Mouse (Mus musculus) adrenal gland, adult 2 months (tissue): ENCODE measurements around the gene Nfkbiz. TPM values are rescaled to one million over a fixed set of nuclear protein-coding genes. Genes with fewer than 3 reads are reported as not detected.

Source experiments
- DNase-seq: peaks from one replicate; pipeline ENCODE4 v3.0.0; 2021
- polyA plus RNA-seq: library from polyadenylated mRNA; depleted of rRNA; stranded (reverse); fragments of >200 nt; gene quantifications from 2 replicates; pipeline ENCODE4 v1.2.3, GENCODE M21; 2012; rRNA removed
- total RNA-seq, 2 experiments: library from RNA; stranded (reverse); gene quantifications; 2 replicates each; pipeline ENCODE4 v1.2.3; 2021

Nfkbiz gene
- total and polyA plus RNA-seq, 3 experiments: 4.8 to 6.0 (median 5.3) TPM

GRCm38 (mm10) chr16:55807505-55807932 is 31.2 kb downstream of the Nfkbiz start:
- DNase-seq: no peak

GRCm38 (mm10) chr16:55804799-55805198 is 33.9 kb downstream of the Nfkbiz start:
- DNase-seq: no peak

GRCm38 (mm10) chr16:55801629-55802028 is 37.1 kb downstream of the Nfkbiz start:
- DNase-seq: no peak

- DNase-seq: peak; percentile 25
These were observed 39.9 kb downstream of the Nfkbiz start for GRCm38 (mm10) chr16:55798845-55799244.

GRCm38 (mm10) chr16:55790326-55790725 is 48.4 kb downstream of the Nfkbiz start:
- DNase-seq: no peak

GRCm38 (mm10) chr16:55789291-55789690 is 49.4 kb downstream of the Nfkbiz start:
- no peak for DNase-seq

- DNase-seq: no peak
These were observed 50.0 kb downstream of the Nfkbiz start for GRCm38 (mm10) chr16:55788671-55789070.

- no peak for DNase-seq
These were observed 51.2 kb downstream of the Nfkbiz start for GRCm38 (mm10) chr16:55787385-55788072.

- no peak for DNase-seq
These were observed 54.3 kb downstream of the Nfkbiz start for GRCm38 (mm10) chr16:55784379-55784778.

GRCm38 (mm10) chr16:55783923-55784322 is 54.8 kb downstream of the Nfkbiz start:
- DNase-seq: no peak

GRCm38 (mm10) chr16:55782911-55783310 is 55.8 kb downstream of the Nfkbiz start:
- DNase-seq: no peak

GRCm38 (mm10) chr16:55781809-55782208 is 56.9 kb downstream of the Nfkbiz start:
- DNase-seq: peak; percentile 41

GRCm38 (mm10) chr16:55780958-55781558 is 57.6 kb downstream of the Nfkbiz start:
- DNase-seq: no peak

- DNase-seq: no peak
These were observed 62.4 kb downstream of the Nfkbiz start for GRCm38 (mm10) chr16:55776329-55776728.

GRCm38 (mm10) chr16:55770247-55770646 is 68.5 kb downstream of the Nfkbiz start:
- DNase-seq: no peak

Other genes starting within 250 kb of the Nfkbiz start
- 1 to 10 TPM in 1 of 2 experiments, under 1 TPM in 1; 0.78 to 2.0 TPM for gene Nxpe3, start 56.4 kb upstream of the Nfkbiz start, total RNA-seq
- 0.37 and 0.40 TPM in 2 replicates for gene Nxpe3, start 56.4 kb upstream of the Nfkbiz start, polyA plus RNA-seq
- gene Cep97, start 96.0 kb upstream of the Nfkbiz start, total RNA-seq: 1 to 10 TPM; 6.1 to 9.3 TPM
- gene Cep97, start 96.0 kb upstream of the Nfkbiz start, polyA plus RNA-seq: 0.27 and 0.34 TPM in 2 replicates
- gene Rpl24, start 127.4 kb upstream of the Nfkbiz start, total RNA-seq: 100 to 1,000 TPM; 706 to 786 TPM
- 10.3 and 11.0 TPM in 2 replicates for gene Rpl24, start 127.4 kb upstream of the Nfkbiz start, polyA plus RNA-seq
- 10 to 100 TPM; 16.7 to 25.3 TPM for gene Zbtb11, start 135.0 kb upstream of the Nfkbiz start, total RNA-seq
- 4.2 and 4.6 TPM in 2 replicates for gene Zbtb11, start 135.0 kb upstream of the Nfkbiz start, polyA plus RNA-seq
- gene Pcnp, start 190.8 kb upstream of the Nfkbiz start, total RNA-seq: 100 to 1,000 TPM; 100 to 110 TPM
- 2.9 and 3.2 TPM in 2 replicates for gene Pcnp, start 190.8 kb upstream of the Nfkbiz start, polyA plus RNA-seq
- 10 to 100 TPM; 19.2 to 22.3 TPM for gene Trmt10c, start 198.9 kb upstream of the Nfkbiz start, total RNA-seq
- 8.7 and 8.9 TPM in 2 replicates for gene Trmt10c, start 198.9 kb upstream of the Nfkbiz start, polyA plus RNA-seq
- gene Senp7, start 209.4 kb upstream of the Nfkbiz start, total RNA-seq: 10 to 100 TPM; 20.5 to 20.8 TPM
- gene Senp7, start 209.4 kb upstream of the Nfkbiz start, polyA plus RNA-seq: 0.41 and 0.49 TPM in 2 replicates